Mouse (Mus musculus): ENCODE measurements around the gene Gja1.

Gene Gja1

GRCm38 (mm10) chr10:56415894-56416570 lies 38.9 kb downstream of the Gja1 start:
- DNase-seq (ENCODE audit: low spot score in 2 of 2): no peak

DNA sequence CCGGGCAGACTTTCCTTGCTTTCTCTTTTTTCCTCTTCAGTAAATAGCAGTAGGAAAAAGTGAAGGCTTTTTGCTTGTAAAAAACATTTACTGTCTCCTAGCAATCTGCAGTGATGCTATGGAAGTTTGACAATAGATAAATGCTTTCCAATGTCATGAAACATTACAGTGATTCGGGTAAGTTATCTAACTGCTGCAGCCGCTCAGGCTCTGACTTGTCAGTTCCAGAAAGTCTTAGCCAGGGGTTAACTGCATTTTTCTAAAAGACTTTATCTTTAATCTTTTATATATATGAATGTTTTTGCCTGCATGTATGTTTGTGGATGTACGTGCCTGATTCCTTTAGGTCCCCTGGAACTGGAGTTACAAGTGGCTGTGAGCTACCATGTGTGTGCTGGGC lies 45.4 kb downstream of the Gja1 start:
- no peak for DNase-seq (ENCODE audit: low spot score in 2 of 2)

GRCm38 (mm10) chr10:56425016-56425798 lies 48.1 kb downstream of the Gja1 start:
- DNase-seq (ENCODE audit: low spot score in 2 of 2): no peak

DNA sequence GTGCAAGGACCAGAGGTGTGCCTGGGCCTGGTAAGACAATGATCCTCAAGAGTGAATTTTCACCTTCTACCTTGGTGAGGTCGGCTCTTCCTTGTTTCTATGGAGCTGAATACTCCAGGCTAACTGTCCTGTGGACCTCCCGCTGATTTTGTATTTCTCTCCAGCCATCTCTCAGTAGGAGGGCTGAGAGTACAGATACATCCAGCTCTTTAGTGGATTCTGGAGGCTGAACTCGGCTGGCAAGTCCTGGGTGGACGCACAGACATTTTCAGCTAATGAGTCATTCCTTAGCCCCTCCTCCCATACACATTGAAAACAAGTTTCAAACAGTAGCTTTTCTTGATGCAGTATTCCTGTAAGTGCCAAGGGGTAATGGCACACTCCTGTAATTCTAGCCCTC lies 49.2 kb downstream of the Gja1 start:
- DNase-seq (ENCODE audit: low spot score in 2 of 2): no peak

DNA sequence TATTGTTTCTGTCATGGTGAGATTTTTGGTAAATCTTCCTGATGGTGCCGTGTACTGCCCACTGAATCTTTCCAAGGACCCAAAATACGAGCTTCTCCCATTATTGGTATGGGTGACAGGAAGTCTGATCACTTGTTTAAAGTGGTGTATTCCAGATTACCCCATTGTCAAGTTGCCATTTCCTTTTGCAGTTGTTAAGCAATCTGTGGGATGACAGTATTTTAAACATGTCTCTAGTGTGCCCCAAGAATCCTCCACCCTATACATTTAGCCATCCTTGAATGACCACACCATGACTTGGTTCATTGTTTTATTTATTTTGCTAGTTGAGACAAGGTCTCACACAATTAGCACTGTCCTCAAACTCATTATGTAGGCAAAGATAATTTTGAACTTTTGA lies 50.3 kb downstream of the Gja1 start:
- no peak for DNase-seq (ENCODE audit: low spot score in 2 of 2)

GRCm38 (mm10) chr10:56427827-56428226 lies 50.7 kb downstream of the Gja1 start:
- no peak for DNase-seq (ENCODE audit: low spot score in 2 of 2)

DNA sequence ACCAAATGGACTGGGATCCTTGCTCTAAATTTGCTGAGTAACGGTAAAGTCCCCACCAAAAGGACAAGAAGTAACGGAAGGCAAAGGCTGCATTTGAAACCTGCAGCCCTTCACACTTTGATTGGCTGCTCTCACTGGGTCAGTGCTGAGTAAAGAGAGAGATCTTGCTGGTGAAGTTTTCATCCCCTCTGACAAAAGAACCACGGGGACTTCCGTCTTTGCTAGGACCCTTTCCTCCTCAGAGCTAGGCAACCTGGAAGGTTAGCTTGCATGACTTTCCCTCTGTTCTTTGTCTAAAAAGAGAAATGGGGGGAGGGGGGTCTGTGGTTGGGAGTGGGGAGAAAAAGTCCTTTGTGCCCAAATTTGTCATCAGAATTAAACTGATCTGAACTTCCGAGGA lies 51.9 kb downstream of the Gja1 start:
- no peak for DNase-seq (ENCODE audit: low spot score in 2 of 2)

DNA sequence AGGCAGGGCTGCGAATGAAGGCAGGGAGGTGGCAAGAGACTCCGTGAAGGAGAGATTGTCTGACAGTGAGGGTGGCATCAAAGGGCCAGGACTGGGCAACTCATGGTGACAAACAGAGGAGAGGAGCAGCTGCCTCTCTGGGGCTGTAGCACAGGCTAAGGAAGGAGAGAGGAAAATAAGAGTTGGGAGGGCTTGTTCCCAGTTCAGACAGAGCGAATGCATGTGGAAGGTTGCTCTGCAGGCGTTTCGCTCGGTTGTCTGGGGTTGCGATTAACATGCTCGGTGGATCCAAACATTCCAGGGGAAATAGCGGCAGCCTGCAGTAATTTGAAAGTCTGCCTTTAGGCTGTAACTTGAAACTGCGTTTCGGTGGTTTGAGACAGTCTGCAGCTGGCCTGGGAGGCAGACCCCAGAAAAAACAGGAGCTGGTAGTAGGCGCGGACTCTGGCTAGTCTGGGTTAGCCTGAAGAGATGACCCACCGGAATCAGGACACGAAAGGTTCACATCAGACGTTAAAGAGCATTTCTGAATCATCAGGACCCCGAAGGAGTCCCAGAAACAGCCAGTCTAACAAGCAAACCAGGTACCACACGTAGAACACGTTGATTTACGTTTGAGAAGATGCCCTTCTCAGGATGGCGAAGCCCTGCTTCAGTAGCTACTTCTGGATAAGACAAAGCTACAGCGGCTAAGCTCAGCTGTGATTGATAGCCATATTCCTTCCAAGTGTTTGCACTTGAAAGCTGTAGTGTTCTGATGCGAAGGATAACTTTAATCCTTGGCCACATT lies 54.7 kb downstream of the Gja1 start:
- no peak for DNase-seq (ENCODE audit: low spot score in 2 of 2)

DNA sequence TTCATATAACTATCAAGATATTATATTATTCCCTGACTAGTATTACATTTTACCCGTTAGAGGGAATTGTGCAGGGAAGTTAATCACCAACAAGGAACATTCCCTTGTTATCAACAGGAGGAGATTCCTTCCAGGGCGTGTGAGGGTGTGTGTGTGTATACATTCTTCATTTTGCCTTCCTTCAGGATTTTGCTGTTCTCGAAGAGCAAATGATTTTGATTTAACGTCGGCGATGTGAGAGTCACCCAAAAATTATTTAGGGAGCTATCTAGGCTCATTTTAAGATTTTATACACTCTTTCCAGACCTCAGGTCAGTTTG lies 55.2 kb downstream of the Gja1 start:
- DNase-seq (ENCODE audit: low spot score in 2 of 2): no peak

- DNase-seq (ENCODE audit: low spot score in 2 of 2): no peak
These were observed 60.2 kb downstream of the Gja1 start for GRCm38 (mm10) chr10:56437290-56437689.

- no peak for DNase-seq (ENCODE audit: low spot score in 2 of 2)
These were observed 62.5 kb downstream of the Gja1 start for GRCm38 (mm10) chr10:56439638-56440037.

DNA sequence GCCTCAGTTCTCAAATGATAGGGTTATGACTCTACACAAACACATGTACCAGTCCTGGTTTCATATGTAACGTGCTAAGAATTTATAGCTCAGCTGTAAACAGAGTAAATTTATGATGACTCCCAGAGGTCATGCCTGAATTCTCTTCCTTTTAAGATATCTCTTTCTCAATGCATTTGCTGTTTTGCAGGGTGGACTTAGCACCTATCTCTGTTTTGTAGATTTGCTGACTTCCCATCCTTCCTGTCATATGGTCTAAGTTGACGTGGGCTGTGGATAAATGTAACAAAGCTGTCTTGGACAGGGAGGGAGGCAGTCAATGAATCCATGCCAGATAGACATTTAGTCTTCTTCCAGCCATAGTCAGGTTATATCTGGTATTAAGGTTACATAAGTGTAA lies 67.3 kb downstream of the Gja1 start:
- DNase-seq (ENCODE audit: low spot score in 2 of 2): no peak

GRCm38 (mm10) chr10:56449030-56449429 lies 71.9 kb downstream of the Gja1 start:
- DNase-seq (ENCODE audit: low spot score in 2 of 2): no peak
